Mouse (Mus musculus) ovary, postnatal 14 days (tissue): ENCODE measurements around the gene Jazf1.
A peak's percentile ranks its signal among the peaks of the same experiment; 100 is the strongest.

Experiments
- DNase-seq: peaks from one replicate; pipeline ENCODE4 v3.0.0; 2022; ENCODE audit warnings: low spot score

Jazf1 gene

DNA sequence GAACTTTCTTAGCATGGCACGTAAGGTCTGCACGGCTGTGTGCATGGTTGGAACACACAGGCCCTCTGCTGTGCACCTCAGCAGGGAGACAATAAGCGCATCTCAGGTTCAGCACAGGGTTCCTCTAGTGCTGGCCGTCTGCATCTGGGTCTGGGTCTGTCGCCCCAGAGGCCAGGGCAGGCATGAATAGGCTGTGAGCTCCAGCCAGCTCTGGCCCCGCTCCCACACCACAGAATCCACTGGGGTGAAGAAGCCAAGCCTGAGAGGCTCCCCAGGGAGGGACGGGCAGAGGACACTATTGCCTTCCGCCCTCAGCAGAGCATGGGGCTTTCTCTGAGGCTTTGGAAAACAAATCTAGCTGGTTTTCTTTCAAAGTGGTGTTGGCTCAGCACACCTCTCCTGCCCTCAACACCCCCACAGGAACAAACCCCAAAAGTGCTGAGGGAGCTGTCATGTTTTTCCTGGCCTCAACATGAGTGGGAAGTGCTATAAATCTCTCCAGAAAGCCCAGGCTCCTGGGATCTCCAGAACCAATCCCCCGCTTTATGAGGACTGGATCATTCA, 272.3 kb downstream of the Jazf1 start:
- peak; percentile 42 for DNase-seq

DNA sequence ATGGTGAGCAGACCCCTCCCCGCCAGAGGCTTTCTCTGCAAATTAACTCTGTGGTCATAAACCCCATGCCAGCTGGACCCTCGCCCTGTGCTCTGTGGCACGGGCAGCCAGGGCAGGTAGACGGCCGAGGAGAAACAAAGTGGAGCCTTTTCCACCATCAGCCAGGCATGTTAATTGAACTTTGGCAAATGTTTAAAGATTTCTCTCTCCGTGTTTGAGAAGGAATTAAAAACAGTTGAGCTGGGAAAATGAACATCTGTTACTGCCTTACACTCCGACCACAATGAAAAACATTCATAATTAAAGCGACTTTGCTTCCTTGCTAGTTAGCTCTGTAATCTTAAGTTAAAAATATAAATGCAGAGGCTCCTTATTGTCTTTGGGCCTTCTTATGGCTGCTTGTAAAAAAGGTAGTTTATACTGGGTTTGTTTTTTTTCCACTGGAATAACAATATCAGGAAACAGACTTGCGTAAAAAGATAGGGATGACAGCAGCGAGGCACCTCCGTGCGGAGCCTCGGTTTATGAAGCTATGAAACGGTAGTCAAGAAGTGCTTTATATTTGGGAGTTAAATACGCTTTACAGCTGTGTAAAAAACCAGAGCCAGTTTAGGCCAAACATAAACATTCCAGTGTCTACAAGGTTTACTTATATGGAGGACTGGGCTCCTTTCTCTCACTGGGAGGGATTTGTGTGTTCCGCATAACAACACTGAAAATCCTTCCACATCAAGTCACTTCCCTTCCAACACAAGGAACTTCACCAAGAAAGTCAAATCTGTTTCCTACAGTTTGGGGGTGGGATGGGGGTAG, 273.2 kb downstream of the Jazf1 start:
- no peak for DNase-seq

DNA sequence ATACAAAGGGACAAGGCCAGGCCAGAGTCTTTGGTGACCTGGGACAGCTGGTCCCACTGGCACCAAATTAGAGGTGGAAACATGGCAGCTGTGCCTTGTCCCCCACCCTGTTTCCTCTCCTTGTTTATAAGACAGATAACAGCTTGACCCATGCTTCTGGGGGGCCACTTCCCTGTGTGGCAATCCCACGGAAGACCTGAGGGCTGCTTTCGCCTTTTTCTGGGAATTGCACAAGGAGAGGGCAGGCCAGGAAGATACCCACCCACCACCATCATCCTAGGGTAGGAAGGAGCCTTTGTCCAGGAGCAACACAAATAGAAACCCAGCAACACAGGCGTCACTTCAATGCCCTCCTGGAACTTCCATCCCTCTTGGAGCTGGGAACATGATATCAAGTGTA, 276.0 kb downstream of the Jazf1 start:
- no peak for DNase-seq

DNA sequence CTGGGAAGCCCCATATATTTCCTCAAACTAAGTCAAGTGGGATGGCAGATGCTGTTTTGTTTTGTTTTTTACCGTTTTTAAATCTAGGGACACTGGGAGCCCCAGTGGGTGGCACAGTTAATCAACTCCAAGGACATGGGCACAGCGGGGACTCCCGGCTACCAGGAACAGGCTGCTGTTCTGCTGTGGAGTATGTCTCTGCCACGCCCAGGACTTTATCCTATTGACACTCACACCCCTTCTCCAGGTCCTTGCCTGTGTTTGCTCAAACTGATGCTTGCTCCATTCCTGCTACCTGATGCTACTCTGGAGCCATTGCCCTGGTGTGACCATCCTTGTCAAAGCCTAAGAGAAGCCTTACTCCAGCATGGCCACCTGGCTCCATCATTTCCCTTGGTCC, 277.6 kb downstream of the Jazf1 start:
- DNase-seq: no peak

DNA sequence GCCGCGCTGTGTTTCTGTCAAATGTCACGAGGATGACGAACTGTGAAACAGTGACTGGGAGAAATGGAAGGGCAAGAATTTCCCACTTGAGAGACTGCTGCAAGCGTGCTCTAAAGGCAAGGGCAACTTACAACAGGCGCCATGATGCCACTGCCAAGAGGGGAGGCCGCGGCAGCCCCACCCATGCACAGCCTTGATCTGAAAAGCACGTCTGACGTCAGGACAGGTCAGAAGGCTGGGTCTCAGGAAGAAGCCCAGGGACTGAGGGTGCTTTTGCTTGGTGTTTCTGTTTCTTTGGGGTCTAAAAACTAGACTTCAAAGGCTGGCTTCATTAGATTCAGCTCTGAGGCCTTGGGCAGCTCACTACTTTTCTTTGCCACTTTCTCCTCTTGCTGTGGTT, 278.1 kb downstream of the Jazf1 start:
- no peak for DNase-seq

DNA sequence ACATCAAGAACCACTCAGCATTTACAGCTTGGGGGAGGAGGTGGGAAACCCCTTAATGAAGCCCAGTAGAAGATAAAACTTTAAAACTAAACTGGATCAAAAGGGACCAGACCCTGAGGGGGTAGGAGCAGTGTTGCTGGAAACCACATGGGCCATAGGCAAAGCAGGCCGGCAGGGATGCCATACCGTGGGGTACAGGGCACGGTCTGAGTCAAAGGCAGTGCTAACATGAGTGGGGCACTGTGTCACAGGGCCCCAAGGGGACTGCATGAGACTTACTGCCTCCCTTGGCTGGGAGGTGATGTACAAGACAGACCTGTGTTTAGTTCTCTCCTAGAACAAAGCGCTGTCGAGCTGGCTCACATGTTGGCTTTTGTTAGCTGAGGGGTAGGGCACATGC, 288.9 kb downstream of the Jazf1 start:
- no peak for DNase-seq

DNA sequence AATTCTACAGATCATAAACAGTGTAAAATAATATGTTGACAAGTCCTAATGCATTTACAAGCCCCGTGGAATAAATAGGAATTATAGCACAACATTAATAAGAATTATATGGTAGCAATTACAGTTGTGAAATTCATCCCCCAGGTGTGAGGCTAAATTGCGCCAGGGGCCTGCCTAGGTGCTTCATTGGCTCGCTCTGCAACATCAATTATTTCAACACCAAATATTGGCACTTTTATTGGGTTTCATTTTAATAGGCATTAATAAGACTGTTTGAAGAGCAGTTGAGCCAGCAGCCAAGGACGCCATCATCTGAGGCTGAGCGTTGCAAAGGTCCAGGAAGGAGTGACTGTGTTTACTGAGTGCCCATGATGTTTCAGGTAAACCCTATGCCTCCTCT, 289.9 kb downstream of the Jazf1 start:
- DNase-seq: no peak

DNA sequence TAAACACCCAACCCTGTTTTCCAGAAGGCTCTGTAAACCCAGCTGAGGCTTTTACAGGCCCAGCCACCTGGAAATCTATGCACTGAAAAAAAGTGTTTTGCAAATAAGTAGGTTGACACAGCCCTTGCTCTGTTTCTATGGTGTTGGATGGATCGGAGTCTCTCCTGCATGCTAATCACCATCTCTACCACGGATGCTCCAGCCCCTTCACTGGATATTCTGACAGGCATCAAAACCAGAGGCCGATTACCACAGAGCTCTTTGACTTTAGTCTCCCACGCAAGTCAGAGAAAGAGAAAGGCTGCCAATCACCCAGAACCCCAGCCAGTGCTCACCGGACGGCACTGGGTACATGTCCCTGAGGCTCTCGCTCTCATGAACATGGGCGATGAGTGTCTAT, 291.4 kb downstream of the Jazf1 start:
- DNase-seq: no peak

DNA sequence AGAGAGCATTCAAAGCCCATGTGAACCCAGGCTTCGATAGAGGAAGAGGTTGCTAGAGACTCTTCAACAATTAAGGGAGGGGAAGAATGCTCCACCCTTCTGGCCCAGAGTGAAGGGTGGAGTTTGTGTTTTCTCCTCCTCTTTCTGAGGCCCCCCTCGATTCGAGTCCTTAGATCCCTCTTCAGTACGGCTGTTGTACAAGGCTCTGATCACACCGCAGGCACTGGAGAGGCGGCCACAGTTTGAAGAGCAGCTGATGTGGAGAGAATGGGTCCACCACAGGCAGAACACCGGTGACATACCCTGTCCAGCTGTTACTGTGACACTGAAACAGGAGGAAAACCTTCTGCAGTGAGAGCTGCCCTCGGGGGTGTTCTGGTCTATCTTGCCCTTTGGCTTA, 292.5 kb downstream of the Jazf1 start:
- no peak for DNase-seq

DNA sequence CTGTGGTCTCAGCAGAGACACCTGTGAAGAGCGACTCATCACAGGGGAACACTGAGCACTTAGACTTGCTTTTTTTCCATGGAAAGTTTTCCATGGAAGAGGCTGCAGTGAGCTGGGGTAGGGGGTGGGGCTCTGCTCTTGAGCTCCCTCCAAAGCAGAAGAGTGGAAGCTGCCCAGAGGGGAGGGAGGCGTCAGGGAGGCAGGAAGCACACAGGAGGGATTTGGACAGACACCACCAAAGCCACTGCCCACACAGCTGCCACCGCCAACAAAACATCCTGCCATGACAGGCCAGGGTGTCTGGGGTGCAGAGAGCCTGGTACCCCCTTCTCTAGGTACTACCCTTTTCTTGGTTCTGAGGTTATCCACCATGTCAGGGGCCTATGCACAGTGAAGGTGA, 293.1 kb downstream of the Jazf1 start:
- DNase-seq: no peak

DNA sequence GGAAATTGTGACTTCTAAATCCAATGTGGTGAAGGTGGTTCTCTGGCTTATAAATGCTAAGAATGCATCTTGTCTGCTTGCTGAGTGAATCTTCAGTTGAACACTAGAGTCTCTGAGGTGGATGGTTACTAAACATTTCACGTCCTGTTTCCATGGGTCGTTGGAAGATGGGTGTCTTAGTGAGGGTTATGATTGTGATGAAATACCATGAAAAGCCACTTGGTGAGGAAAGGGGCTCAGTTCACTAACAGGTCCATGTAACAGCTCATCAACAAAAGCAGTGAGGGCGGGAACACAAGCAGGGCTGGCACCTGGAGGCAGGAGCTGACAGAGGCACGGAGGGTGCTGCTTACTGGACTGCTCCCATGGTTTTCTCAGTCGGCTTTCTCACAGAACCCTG, 295.3 kb downstream of the Jazf1 start:
- no peak for DNase-seq

DNA sequence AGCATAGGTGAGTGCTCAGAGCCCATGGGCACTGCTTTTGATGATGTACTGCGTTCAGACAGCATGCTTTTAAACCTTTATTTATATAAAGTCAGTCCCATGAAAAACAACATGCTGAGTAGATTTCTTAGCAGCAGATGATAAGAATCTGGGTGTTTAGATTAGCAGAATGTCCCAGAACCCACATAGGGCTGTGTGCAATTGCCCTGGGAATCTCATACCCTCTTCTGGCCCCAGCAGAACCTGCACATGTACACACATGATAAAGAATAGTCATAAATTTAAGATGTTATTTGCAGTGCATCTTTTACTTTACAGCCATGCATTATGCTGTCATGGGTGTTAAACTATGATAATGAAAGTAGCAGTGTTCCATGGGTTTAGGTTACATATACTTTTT, 297.6 kb downstream of the Jazf1 start:
- no peak for DNase-seq

DNA sequence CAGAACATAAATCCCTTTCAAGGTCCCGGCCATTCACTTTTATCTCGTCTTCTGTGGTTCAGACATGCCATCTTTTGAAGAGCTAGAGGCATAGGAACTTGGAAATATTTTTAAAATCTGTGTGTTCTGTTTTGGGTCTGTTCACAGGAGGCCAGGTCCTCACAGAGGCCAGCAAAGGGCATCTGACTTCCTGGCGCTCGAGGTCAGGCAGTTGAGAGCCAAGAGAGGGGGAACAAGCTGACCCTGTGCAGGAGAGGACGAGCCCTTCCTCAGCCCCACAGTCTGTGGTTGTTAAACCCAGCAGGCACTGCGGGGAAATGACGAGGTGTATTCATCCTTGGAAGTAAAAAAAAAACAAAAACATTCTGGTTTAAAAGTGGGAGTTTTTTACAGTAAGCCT, 303.2 kb downstream of the Jazf1 start:
- DNase-seq: no peak

DNA sequence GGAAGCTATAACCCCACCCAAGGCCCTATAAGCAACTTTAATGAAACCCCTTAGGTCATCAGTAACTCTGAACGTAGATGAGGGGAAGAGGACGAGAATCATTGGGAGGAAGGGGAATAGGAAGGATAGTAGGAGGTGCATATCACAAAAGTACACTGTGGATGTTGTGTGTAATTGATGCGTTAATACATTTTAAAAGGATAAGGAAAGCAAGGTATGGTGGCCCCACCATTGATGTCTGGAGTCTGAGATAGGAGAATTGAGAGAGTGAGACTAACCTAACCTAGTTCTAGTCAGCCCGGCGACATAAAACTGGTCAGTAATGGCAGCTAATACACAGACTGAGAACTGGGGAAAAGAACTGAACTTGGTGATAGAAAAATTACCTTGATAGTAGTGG, 315.6 kb downstream of the Jazf1 start:
- no peak for DNase-seq

DNA sequence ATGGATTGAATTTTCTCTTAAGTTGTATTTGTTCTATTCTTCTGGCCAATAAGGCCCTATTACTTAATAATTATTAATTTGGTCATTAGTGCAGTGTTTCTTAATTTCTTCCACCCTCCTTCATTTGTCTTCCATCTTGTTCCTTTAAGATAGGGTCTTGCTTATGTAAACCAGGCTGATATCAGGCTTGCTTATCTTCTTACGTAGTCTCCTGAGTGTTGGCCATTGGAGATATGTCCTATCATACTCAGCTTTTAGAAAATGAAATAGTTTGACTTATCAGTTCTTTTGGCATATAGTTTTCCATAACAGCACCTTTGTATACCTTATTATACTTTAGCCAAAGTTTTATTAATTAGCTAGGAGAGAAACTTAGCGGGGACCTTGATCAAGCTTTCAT, 333.8 kb downstream of the Jazf1 start:
- no peak for DNase-seq

DNA sequence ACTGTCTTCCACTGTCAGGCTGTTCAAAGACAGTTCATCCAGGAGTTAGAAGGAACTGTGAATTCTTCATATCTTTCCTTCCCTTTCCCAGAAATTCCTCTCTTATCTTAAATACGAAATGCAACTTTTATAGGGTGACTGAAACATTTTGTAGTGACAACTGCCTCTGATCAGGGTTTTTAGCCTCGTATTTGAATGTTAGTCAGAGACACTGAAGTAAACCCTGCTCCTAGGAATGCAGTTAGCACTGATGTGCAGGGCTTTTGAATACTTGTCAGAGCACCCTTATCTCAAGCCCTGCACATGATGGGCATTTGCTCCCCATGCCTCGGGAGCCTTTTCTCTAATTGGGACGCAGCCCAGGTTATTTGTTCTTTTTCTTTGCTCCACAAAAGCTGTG, 338.1 kb downstream of the Jazf1 start:
- no peak for DNase-seq

DNA sequence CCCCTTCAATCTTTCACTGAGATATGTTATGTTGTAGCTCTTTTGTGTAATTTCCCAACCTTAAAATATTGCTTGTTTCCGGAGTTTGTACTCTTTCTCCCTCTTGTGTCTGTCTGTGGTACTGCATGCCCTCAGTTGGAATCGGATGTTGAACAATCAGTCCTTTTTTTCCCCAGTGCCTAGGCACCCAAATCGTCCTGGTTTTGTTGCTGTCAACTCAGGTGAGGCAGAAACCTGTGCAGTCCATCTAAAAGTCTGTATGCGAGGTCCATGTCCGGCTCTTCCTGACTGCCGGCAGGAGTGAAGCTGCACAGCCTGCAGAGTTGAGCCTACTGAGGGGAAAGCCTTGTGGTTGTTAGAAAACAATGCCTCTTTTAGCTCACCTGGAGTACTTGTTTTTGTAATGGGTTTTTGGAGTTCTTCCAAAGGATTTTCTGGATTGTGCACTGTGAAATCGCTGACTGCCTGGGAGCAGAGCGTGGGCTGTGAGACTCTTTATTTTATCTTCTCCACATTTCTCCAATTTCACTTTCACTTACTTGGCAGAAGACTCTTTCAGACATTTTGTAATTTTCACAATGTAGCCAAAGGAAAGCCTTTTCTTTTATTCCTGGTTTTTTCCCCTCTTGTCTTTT, 343.5 kb downstream of the Jazf1 start:
- peak; percentile 62 for DNase-seq
